Comparison of ENCODE assay signal across 11 mouse cellular contexts in genomic region chr2:4510208-4511079, GRCm38 (mm10).
A peak's percentile ranks its signal among the peaks of the same experiment; 100 is the strongest.
DNase-seq lines count a peak whose midpoint lies in the region; ATAC-seq and TF ChIP-seq lines count a peak whose summit lies in the region.
"Had no signal": no experiment of that assay in that cellular context is flagged by ENCODE, and none has a peak within 500 bp of the region (broad histone marks: within the 10 kb centered on the region; RNA-seq: fewer than 3 reads in every experiment).

No protein-coding gene starts in this region.

- peak overlapping the region; percentile 64 for H3K27ac ChIP-seq in lung, embryonic 14.5 days (ENCODE audit: low read depth)
- H3K27ac ChIP-seq: heart, embryonic 10.5 days had no signal

- no peaks in the 10 kb centered on the region for H3K9me3 ChIP-seq in lung, embryonic 14.5 days (ENCODE audit: low read depth, low read length)
- H3K9me3 ChIP-seq: embryonic facial prominence, embryonic 15.5 days; heart, embryonic 10.5 days; limb, embryonic 15.5 days had no signal

- H3K4me1 ChIP-seq in lung, embryonic 14.5 days (ENCODE audit: insufficient read depth), result 0 out of 2 replicates have a peak, but pooled peaks cover 6% of the 10 kb centered on the region
- H3K4me1 ChIP-seq in lung, adult 2 months (ENCODE audit: control insufficient read depth, insufficient read depth, low read length), result no peaks in the 10 kb centered on the region
- H3K4me1 ChIP-seq: heart, embryonic 10.5 days had no signal

- no peak overlapping the region for H3K4me3 ChIP-seq in lung, embryonic 14.5 days (ENCODE audit: low read depth, low read length)
- H3K4me3 ChIP-seq in lung, adult 2 months (replicated peaks; ENCODE audit: extremely low read depth, low read depth, low read length), result no peak overlapping the region
- H3K4me3 ChIP-seq: embryonic facial prominence, embryonic 15.5 days; heart, embryonic 10.5 days; limb, embryonic 15.5 days had no signal

- no peak overlapping the region for H3K4me2 ChIP-seq in lung, embryonic 14.5 days
- H3K4me2 ChIP-seq: embryonic facial prominence, embryonic 15.5 days; limb, embryonic 15.5 days had no signal

- WGBS in lung, embryonic 14.5 days, result 48% methylated on average over 11 of the region's 11 CpGs
- 78% methylated on average over 11 of the region's 11 CpGs for WGBS in lung, adult 2 months

- no peak for TF ChIP-seq CTCF in lung, embryonic 14.5 days (IDR thresholded peaks at IDR 0.05; ENCODE audit: low read depth)
- no peak for TF ChIP-seq CTCF in lung, adult 2 months (IDR thresholded peaks at IDR 0.05; ENCODE audit: insufficient read depth, low read length)

- no peak overlapping the region for H3K9ac ChIP-seq in lung, embryonic 14.5 days
- H3K9ac ChIP-seq: embryonic facial prominence, embryonic 15.5 days; limb, embryonic 15.5 days had no signal

- no peaks in the 10 kb centered on the region for H3K27me3 ChIP-seq in lung, embryonic 14.5 days (ENCODE audit: insufficient read depth, low read length)
- H3K27me3 ChIP-seq: embryonic facial prominence, embryonic 15.5 days; limb, embryonic 15.5 days had no signal

- DNase-seq in adrenal gland, postnatal 10 days, result peak; percentile 33
- DNase-seq in adrenal gland, postnatal 25 days, result no peak
- DNase-seq in lung, embryonic 14.5 days, result peak; percentile 81
- DNase-seq in lung, adult 2 months, result no peak
- peak; percentile 87 for DNase-seq in kidney, adult 9 months
- peak; percentile 29 to 63 for DNase-seq in lung, postnatal 4 days
- no peak for DNase-seq in embryo, embryonic 9.5 days (ENCODE audit: extremely low spot score)
- no peak for DNase-seq in gastrocnemius, postnatal 25 days

- no peak for TF ChIP-seq POLR2A in lung, adult 2 months (IDR thresholded peaks at IDR 0.05; ENCODE audit: borderline replicate concordance, extremely low read depth, low read depth, low read length)

- peaks cover 12% of the 10 kb centered on the region; the same call in 1 of the 2 replicates for H3K36me3 ChIP-seq in lung, embryonic 14.5 days (ENCODE audit: insufficient read depth)
- H3K36me3 ChIP-seq: embryonic facial prominence, embryonic 15.5 days had no signal

- peak; percentile 69 for ATAC-seq in lung, embryonic 14.5 days (ENCODE audit: insufficient read depth)

Comparison
In these comparisons a context has a peak if more than half of its experiments do, and no peak if none do; other contexts are left out.
1. DNase-seq: peak in adrenal gland, postnatal 10 days (single experiment), lung, embryonic 14.5 days (single experiment), kidney, adult 9 months (single experiment) and lung, postnatal 4 days (2 of 2); none in adrenal gland, postnatal 25 days (single experiment), lung, adult 2 months (single experiment), embryo, embryonic 9.5 days (single experiment) and gastrocnemius, postnatal 25 days (single experiment).